In the genomic region with DNA sequence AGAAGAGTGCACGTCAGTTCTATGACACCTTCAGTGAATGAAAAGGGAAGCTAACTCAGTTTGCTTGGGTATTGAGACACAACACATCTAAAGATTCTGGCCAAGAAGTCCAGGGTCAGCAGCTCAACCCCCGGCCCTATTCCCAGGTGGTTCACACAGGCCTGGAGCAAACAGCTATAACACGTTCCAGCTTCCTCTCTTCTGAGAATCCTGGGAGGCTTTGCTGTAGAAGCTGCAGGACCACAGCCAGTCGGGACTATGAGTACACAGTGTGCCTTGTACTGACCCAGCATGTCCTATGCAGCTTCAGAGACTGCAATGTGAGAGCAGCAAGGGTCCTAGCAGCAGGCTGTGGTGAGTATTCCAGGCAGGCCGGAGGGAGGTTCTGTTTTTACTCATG, we compare ENCODE assay signal across 19 mouse cellular contexts.
DNase-seq lines count a peak whose midpoint lies in the region; ATAC-seq lines count a peak whose summit lies in the region.
"Had no signal": no experiment of that assay in that cellular context is flagged by ENCODE, and none has a peak within 500 bp of the region (broad histone marks: within the 10 kb centered on the region; RNA-seq: fewer than 3 reads in every experiment).

No protein-coding gene starts in this region.

- H3K9ac ChIP-seq in heart, embryonic 12.5 days: no peak overlapping the region
- H3K9ac ChIP-seq: forebrain, embryonic 15.5 days; hindbrain, embryonic 13.5 days; liver, embryonic 15.5 days; neural tube, embryonic 15.5 days had no signal

- H3K4me1 ChIP-seq in heart, embryonic 12.5 days (replicated peaks): no peaks in the 10 kb centered on the region
- peaks cover 18% of the 10 kb centered on the region for H3K4me1 ChIP-seq in brown adipose tissue, adult 24 weeks (ENCODE audit: control insufficient read depth, insufficient read depth, insufficient read length, low read length)
- H3K4me1 ChIP-seq: forebrain, embryonic 15.5 days; hindbrain, embryonic 13.5 days; liver, embryonic 15.5 days; midbrain, embryonic 10.5 days; neural tube, embryonic 15.5 days had no signal

- no peaks in the 10 kb centered on the region for H3K36me3 ChIP-seq in heart, embryonic 12.5 days
- H3K36me3 ChIP-seq: forebrain, embryonic 15.5 days; hindbrain, embryonic 13.5 days; liver, embryonic 15.5 days; midbrain, embryonic 10.5 days; neural tube, embryonic 15.5 days had no signal

- H3K9me3 ChIP-seq in heart, embryonic 12.5 days (replicated peaks): no peaks in the 10 kb centered on the region
- H3K9me3 ChIP-seq: forebrain, embryonic 15.5 days; hindbrain, embryonic 13.5 days; liver, embryonic 15.5 days; midbrain, embryonic 10.5 days; neural tube, embryonic 15.5 days had no signal

- H3K4me2 ChIP-seq in heart, embryonic 12.5 days: no peak overlapping the region
- H3K4me2 ChIP-seq: forebrain, embryonic 15.5 days; hindbrain, embryonic 13.5 days; liver, embryonic 15.5 days; neural tube, embryonic 15.5 days had no signal

- intact Hi-C loops in heart, postnatal 25 days (cut with DNase I): no loop called here

- H3K4me3 ChIP-seq in heart, embryonic 12.5 days: no peak overlapping the region
- no peak overlapping the region for H3K4me3 ChIP-seq in brown adipose tissue, adult 24 weeks (ENCODE audit: insufficient read depth, low read depth, low read length)
- H3K4me3 ChIP-seq: forebrain, embryonic 15.5 days; hindbrain, embryonic 13.5 days; liver, embryonic 15.5 days; midbrain, embryonic 10.5 days; neural tube, embryonic 15.5 days had no signal

- no peaks in the 10 kb centered on the region for H3K27me3 ChIP-seq in heart, embryonic 12.5 days (replicated peaks)
- H3K27me3 ChIP-seq: forebrain, embryonic 15.5 days; hindbrain, embryonic 13.5 days; liver, embryonic 15.5 days; neural tube, embryonic 15.5 days had no signal

- WGBS in heart, embryonic 12.5 days: 57% methylated on average over 5 of the region's 5 CpGs

- peak; percentile 41 for DNase-seq in adrenal gland, postnatal 10 days
- no peak for DNase-seq in adrenal gland, postnatal 4 days (ENCODE audit: low spot score in 2 of 2)
- DNase-seq in heart, adult 18-20 months: peak; percentile 60 to 84
- peak; percentile 19 for DNase-seq in heart, postnatal 25 days (ENCODE audit: low spot score)
- DNase-seq in right cerebral cortex, adult 18-20 months: no peak
- DNase-seq in ovary, adult 18-20 months (ENCODE audit: low spot score): no peak
- DNase-seq: cerebellum, adult 9-10 months; kidney, adult 11 months; left cerebral cortex, postnatal 4 days; liver had no signal

- H3K27ac ChIP-seq in heart, embryonic 12.5 days (ENCODE audit: poor library complexity, severe bottlenecking): no peak overlapping the region
- peak overlapping the region; percentile 33 for H3K27ac ChIP-seq in brown adipose tissue, adult 24 weeks (replicated peaks; ENCODE audit: low read depth, low read length)
- H3K27ac ChIP-seq: forebrain, embryonic 15.5 days; hindbrain, embryonic 13.5 days; liver, embryonic 15.5 days; macrophage; midbrain, embryonic 10.5 days; neural tube, embryonic 15.5 days; stomach, postnatal 0 days had no signal

- ATAC-seq in heart, embryonic 12.5 days (ENCODE audit: insufficient number of reproducible peaks, low FRiP score): no peak
- ATAC-seq: forebrain, embryonic 15.5 days had no signal

Comparison
In these comparisons a context has a peak if more than half of its experiments do, and no peak if none do; other contexts are left out.
1. DNase-seq: peak in adrenal gland, postnatal 10 days (single experiment), heart, adult 18-20 months (2 of 2) and heart, postnatal 25 days (single experiment); none in adrenal gland, postnatal 4 days (0 of 2), right cerebral cortex, adult 18-20 months (single experiment) and ovary, adult 18-20 months (single experiment).